Mouse (Mus musculus): ENCODE measurements around the gene Samd11. TPM values are rescaled to one million over a fixed set of nuclear protein-coding genes. Genes with fewer than 3 reads are reported as not detected.
A peak's percentile ranks its signal among the peaks of the same experiment; 100 is the strongest.

Gene Samd11
- not detected in 2 replicates for total RNA-seq (2015)
- 0.12 and 0.30 TPM in 2 replicates for total RNA-seq (2017)

- peak; percentile 56 for ATAC-seq (replicated peaks; ENCODE audit: poor library complexity)
Observed at GRCm38 (mm10) chr4:156255078-156255839, at the start of gene Samd11. TSS of gene Samd11 (minus strand) at chr4:156255657.

- ATAC-seq (replicated peaks; ENCODE audit: poor library complexity) = peak; percentile 32
Observed at GRCm38 (mm10) chr4:156254361-156255077, 938 bp downstream of the Samd11 start.

GRCm38 (mm10) chr4:156253043-156253442 is 2.4 kb downstream of the Samd11 start:
- peak; percentile 55 for ATAC-seq (replicated peaks; ENCODE audit: poor library complexity)

- peak; percentile 12; the same call in 1 of the 2 replicates for ATAC-seq (replicated peaks; ENCODE audit: poor library complexity)
Observed at GRCm38 (mm10) chr4:156252619-156253018, 2.8 kb downstream of the Samd11 start.

GRCm38 (mm10) chr4:156252140-156252539 is 3.3 kb downstream of the Samd11 start:
- 0 out of 2 replicates have a peak, but pooled peaks have one; percentile 1 for ATAC-seq (replicated peaks; ENCODE audit: poor library complexity)

- no peak for ATAC-seq (replicated peaks; ENCODE audit: poor library complexity)
Observed at GRCm38 (mm10) chr4:156251081-156251480, 4.4 kb downstream of the Samd11 start.

- ATAC-seq (replicated peaks; ENCODE audit: poor library complexity) = no peak
Observed at GRCm38 (mm10) chr4:156249567-156249966, 5.9 kb downstream of the Samd11 start.

- ATAC-seq (replicated peaks; ENCODE audit: poor library complexity) = peak; percentile 21
Observed at GRCm38 (mm10) chr4:156236651-156237447, 18.6 kb downstream of the Samd11 start.

- peak; percentile 73 for ATAC-seq (replicated peaks; ENCODE audit: poor library complexity)
Observed at GRCm38 (mm10) chr4:156235808-156236533, 19.5 kb downstream of the Samd11 start, which contains the start of gene Noc2l. TSS of gene Noc2l (plus strand) at chr4:156236010.

- ATAC-seq (replicated peaks; ENCODE audit: poor library complexity) = peak; percentile 26
Observed at GRCm38 (mm10) chr4:156235360-156235770, 20.1 kb downstream of the Samd11 start.

GRCm38 (mm10) chr4:156234701-156235213 is 20.7 kb downstream of the Samd11 start, which contains the start of gene Plekhn1:
TSS of gene Plekhn1 (minus strand) at chr4:156234857.
- ATAC-seq (replicated peaks; ENCODE audit: poor library complexity) = peak; percentile 30

GRCm38 (mm10) chr4:156234021-156234501 is 21.4 kb downstream of the Samd11 start:
- ATAC-seq (replicated peaks; ENCODE audit: poor library complexity) = no peak

GRCm38 (mm10) chr4:156228393-156229024 is 26.9 kb downstream of the Samd11 start:
- peak; percentile 18; the same call in 1 of the 2 replicates for ATAC-seq (replicated peaks; ENCODE audit: poor library complexity)

GRCm38 (mm10) chr4:156227752-156228392 is 27.6 kb downstream of the Samd11 start:
- peak; percentile 17; the same call in 1 of the 2 replicates for ATAC-seq (replicated peaks; ENCODE audit: poor library complexity)

GRCm38 (mm10) chr4:156224276-156224675 is 31.2 kb downstream of the Samd11 start:
- no peak for ATAC-seq (replicated peaks; ENCODE audit: poor library complexity)

GRCm38 (mm10) chr4:156219936-156220335 is 35.5 kb downstream of the Samd11 start:
- no peak for ATAC-seq (replicated peaks; ENCODE audit: poor library complexity)

- no peak for ATAC-seq (replicated peaks; ENCODE audit: poor library complexity)
Observed at GRCm38 (mm10) chr4:156217838-156218237, 37.6 kb downstream of the Samd11 start.

- no peak for ATAC-seq (replicated peaks; ENCODE audit: poor library complexity)
Observed at GRCm38 (mm10) chr4:156217022-156217669, 38.3 kb downstream of the Samd11 start.
